Mouse (Mus musculus): ENCODE results near the gene Itpka. TPM values are rescaled to one million over a fixed set of nuclear protein-coding genes. Genes with fewer than 3 reads are reported as not detected.

Itpka gene
- polyA plus RNA-seq (2017; shearing (Covaris generic)) = 1 to 10 TPM; 1.1 to 1.5 TPM

GRCm38 (mm10) chr2:119741581-119742411 lies at the start of gene Itpka:
Itpka (plus strand) TSS chr2:119742337.

GRCm38 (mm10) chr2:119760251-119760650 lies 18.1 kb downstream of the Itpka start, which contains the start of gene Ltk:
Ltk (minus strand) TSS chr2:119760431.

DNA sequence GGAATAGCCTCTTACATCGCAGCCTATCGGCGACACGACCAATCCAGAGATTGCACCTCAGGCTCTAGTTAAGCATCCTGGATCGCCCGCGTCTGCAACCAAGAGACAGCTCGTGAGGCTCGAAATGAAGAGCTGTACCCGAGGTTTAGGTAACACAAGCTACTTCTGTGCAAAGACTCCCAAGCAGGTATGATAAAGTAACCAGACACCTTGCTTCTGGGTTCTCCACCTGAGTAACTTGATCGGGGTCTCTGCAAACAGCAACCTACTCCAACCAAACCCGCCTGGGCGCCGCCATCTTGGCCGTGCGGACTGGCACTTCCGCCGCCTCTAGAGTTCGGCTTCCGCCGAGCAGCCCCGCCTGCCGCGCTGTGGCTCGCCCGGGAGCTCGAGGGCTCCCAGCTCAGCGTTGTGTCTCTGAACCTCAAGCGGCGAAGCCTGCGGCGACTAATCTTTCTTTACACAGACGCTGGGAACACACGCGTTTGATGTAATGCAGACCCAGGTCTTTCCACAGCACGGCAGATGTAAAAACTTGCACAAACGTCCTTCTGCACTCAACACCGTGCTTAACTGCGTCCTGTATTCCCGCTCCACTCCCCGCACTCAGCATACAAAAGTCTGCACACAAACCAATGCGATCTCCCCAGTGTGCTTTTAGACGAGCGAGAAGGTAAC lies 45.2 kb downstream of the Itpka start, which contains the start of gene Rpap1:
Rpap1 (minus strand) TSS at position 332 of the 678 bp plus-strand sequence.

GRCm38 (mm10) chr2:119797279-119797783 lies 55.2 kb downstream of the Itpka start, which contains the start of gene Tyro3:
Tyro3 (plus strand) TSS chr2:119797733.

Other genes with a start within 250 kb of the Itpka start
- gene Exd1, start 194.7 kb upstream of the Itpka start, polyA plus RNA-seq (2017; shearing (Covaris generic)) = under 1 TPM in 1 of 2 experiments, not detected in 1; 0.28 TPM
- 10 to 100 TPM; 71.1 to 77.2 TPM for gene Chp1, start 194.6 kb upstream of the Itpka start, polyA plus RNA-seq (2017; shearing (Covaris generic))
- gene Nusap1, start 124.0 kb upstream of the Itpka start, polyA plus RNA-seq (2017; shearing (Covaris generic)) = 10 to 100 TPM; 15.9 to 19.7 TPM
- 1 to 10 TPM; 6.6 to 8.3 TPM for gene Oip5, start 123.9 kb upstream of the Itpka start, polyA plus RNA-seq (2017; shearing (Covaris generic))
- gene Ndufaf1, start 79.5 kb upstream of the Itpka start, polyA plus RNA-seq (2017; shearing (Covaris generic)) = 10 to 100 TPM; 29.9 to 37.0 TPM
- 10 to 100 TPM; 55.1 to 93.3 TPM for gene Rtf1, start 67.3 kb upstream of the Itpka start, polyA plus RNA-seq (2017; shearing (Covaris generic))
- 1 to 10 TPM in 1 of 2 experiments, under 1 TPM in 1; 0.57 to 2.0 TPM for gene Ltk, start 18.1 kb downstream of the Itpka start, polyA plus RNA-seq (2017; shearing (Covaris generic))
- gene Rpap1, start 45.2 kb downstream of the Itpka start, polyA plus RNA-seq (2017; shearing (Covaris generic)) = 10 to 100 TPM; 17.8 to 24.4 TPM
- 1 to 10 TPM; 4.4 to 6.4 TPM for gene Tyro3, start 55.4 kb downstream of the Itpka start, polyA plus RNA-seq (2017; shearing (Covaris generic))
- 10 to 100 TPM; 23.3 to 23.8 TPM for gene Mga, start 154.9 kb downstream of the Itpka start, polyA plus RNA-seq (2017; shearing (Covaris generic))
- 1 to 10 TPM; 2.4 to 5.8 TPM for gene Mapkbp1, start 230.4 kb downstream of the Itpka start, polyA plus RNA-seq (2017; shearing (Covaris generic))

Measured in activated CD4-positive, CD25-positive, alpha-beta regulatory T cell (primary cell).